Mouse (Mus musculus) limb, embryonic 11.5 days (tissue): ENCODE data around the gene Tep1. TPM values are rescaled to one million over a fixed set of nuclear protein-coding genes. Genes with fewer than 3 reads are reported as not detected.
"Not testable (repeated sequence)": the region's sequence is repeated elsewhere in the genome, so short reads cannot be mapped to it uniquely, and the experiment has no call there.

ENCODE experiments used
- ATAC-seq: fragments of 200-750 bp; cut with Nextera tagmentation; 2 replicates; pipeline ENCODE4 v1.8.0; 2017; ENCODE audit warnings: low read depth; ENCODE audit not compliant: insufficient number of reproducible peaks, low FRiP score, low TSS enrichment
- DNase-seq: peaks from one replicate; pipeline ENCODE4 v3.0.0-alpha.2; 2015; ENCODE audit warnings: low spot score
- H3K27ac ChIP-seq: fragments of 300-500 bp; sonication (generic); replicated peaks from 2 replicates; pipeline ENCODE4 v1.5.1; 2014; ENCODE audit warnings: low read depth, mild to moderate bottlenecking, low read length
- H3K27me3 ChIP-seq: fragments of 300-500 bp; sonication (generic); 2 replicates; pipeline ENCODE4 v1.6.1; 2014; ENCODE audit warnings: mild to moderate bottlenecking, low read length, mixed read lengths; ENCODE audit not compliant: control insufficient read depth, insufficient read depth
- H3K36me3 ChIP-seq: fragments of 300-500 bp; sonication (generic); 2 replicates; pipeline ENCODE4 v1.6.1; 2014; ENCODE audit warnings: mild to moderate bottlenecking, low read length, moderate library complexity, mixed read lengths; ENCODE audit not compliant: control insufficient read depth, insufficient read depth
- H3K4me1 ChIP-seq: fragments of 300-500 bp; sonication (generic); 2 replicates; pipeline ENCODE4 v1.6.1; 2014; ENCODE audit warnings: low read length, mixed read lengths; ENCODE audit not compliant: control insufficient read depth, insufficient read depth
- H3K4me2 ChIP-seq: fragments of 300-500 bp; sonication (generic); 2 replicates; pipeline ENCODE4 v1.6.1; 2014; ENCODE audit warnings: low read depth, mild to moderate bottlenecking, moderate library complexity; ENCODE audit not compliant: severe bottlenecking
- H3K4me3 ChIP-seq: fragments of 300-500 bp; sonication (generic); 2 replicates; pipeline ENCODE4 v1.5.1; 2014; ENCODE audit warnings: low read depth, low read length
- H3K9ac ChIP-seq: fragments of 300-500 bp; sonication (generic); 2 replicates; pipeline ENCODE4 v1.6.1; 2014; ENCODE audit warnings: mild to moderate bottlenecking, low read length
- H3K9me3 ChIP-seq: fragments of 300-500 bp; sonication (generic); 2 replicates; pipeline ENCODE4 v1.6.1; 2016; ENCODE audit warnings: low read length; ENCODE audit not compliant: control insufficient read depth
- WGBS: fragments of 180-500 bp; shearing (Covaris S2); extraction: QIAGEN DNeasy Blood & Tissue Kit; methylation state at CpG from one replicate; pipeline ENCODE4 v1.1.7; 2014; 5-methylcytosine and 5-hydroxymethylcytosine counted together
- polyA plus RNA-seq: library from polyadenylated mRNA; unstranded; fragments of >200 nt; fragmentation: Nextera tagmentation; extraction: Ambion mirVana; gene quantifications from 2 replicates; pipeline ENCODE4 v1.2.1, GENCODE M21; 2014

Gene Tep1
- 5.2 and 6.2 TPM in 2 replicates for polyA plus RNA-seq

- ATAC-seq (peak; percentile 86), DNase-seq (peak; percentile 81)
- Histone ChIP-seq H3K4me1 (no peaks in the 10 kb centered on the region), H3K4me3 (peak within 1 kb of the TSS; percentile 46), H3K9ac (peak within 1 kb of the TSS; percentile 64), H3K27me3 (no peaks in the 10 kb centered on the region), H3K27ac (0 out of 2 replicates have a peak within 1 kb of the TSS, but pooled peaks have one; percentile 21), H3K36me3 (no peaks in the 10 kb centered on the region), H3K9me3 (no peaks in the 10 kb centered on the region), H3K4me2 (peak within 1 kb of the TSS; percentile 59)
- WGBS, result 7% methylated on average over 32 of the region's 32 CpGs
Observed at GRCm38 (mm10) chr14:50869889-50870804, at the start of gene Tep1. Gene Tep1, minus strand, starts transcription at chr14:50870560.

DNA sequence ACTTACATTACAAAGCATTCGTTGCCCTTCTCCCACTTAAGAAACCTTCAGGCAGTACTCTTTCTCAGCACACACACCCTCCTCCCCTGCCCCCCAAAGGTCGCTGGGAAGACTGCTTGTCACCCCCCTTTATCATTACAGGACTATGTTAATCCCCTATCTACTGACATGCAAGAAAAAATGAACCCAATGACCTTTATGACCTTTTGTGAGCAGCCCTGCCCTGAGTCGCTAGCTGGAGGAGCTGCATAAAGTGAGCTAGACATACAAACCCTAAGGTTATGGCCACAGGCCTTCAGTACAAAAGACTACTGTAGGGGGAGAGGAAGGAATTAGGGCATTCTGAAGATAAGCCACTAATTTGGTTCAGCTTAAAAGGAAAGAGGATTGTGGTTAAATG lies 41.0 kb upstream of the Tep1 start:
- no peaks in the 10 kb centered on the region for H3K4me1 ChIP-seq
- H3K27me3 ChIP-seq, result no peaks in the 10 kb centered on the region
- ATAC-seq, result no peak
- no peak overlapping the region for H3K9ac ChIP-seq
- no peak overlapping the region for H3K4me3 ChIP-seq
- H3K36me3 ChIP-seq, result peaks cover 6% of the 10 kb centered on the region; the same call in 1 of the 2 replicates
- no peak for DNase-seq
- no peak overlapping the region for H3K4me2 ChIP-seq
- H3K9me3 ChIP-seq, result no peaks in the 10 kb centered on the region
- H3K27ac ChIP-seq, result no peak overlapping the region
- 62% methylated on average over 3 of the region's 3 CpGs for WGBS

DNA sequence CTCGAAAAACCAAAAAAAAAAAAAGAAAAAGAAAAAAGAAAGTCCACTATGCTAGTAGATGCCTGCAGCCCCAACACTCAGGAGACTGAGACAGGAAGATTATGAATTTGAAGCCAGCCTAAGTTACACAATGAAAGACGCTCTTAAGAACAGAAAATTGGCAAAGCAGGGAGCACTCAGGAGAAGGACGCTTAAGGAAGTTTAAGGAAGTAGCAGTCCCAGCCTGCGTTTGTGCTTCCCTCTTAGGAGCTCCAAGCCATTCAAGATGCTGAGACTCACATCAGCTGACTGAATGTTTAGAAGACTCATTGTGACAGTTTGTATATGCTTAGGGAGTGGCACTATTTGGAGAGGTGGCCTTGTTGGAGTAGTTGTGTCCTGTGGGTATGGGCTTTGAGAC lies 37.8 kb upstream of the Tep1 start:
- WGBS, result 68% methylated on average over 4 of the region's 4 CpGs

DNA sequence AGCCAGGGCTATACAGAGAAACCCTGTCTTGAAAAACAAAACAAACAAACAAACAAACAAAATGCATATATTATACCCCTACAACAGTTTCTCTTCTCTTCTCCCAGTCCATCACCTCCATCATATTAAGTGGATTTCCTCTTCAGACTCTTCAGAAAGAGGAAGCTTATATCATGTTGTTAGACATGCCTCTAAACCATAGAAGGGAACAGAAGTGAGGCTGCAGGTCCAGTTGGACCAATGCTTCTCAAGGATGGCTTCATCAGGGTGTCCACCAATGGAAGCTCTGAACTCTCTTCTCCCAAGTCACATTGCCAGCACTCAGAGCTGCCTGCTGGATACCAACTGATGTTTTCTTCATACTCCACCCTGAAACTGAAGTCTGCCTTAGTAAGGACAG lies 35.0 kb upstream of the Tep1 start:
- not testable (repeated sequence) for H3K27ac ChIP-seq, ATAC-seq, H3K4me3 ChIP-seq, H3K9me3 ChIP-seq, H3K9ac ChIP-seq, DNase-seq, H3K27me3 ChIP-seq, H3K4me1 ChIP-seq, H3K36me3 ChIP-seq, H3K4me2 ChIP-seq

More for the DNA sequence above, 37.8 kb upstream of the Tep1 start:
- H3K27ac ChIP-seq, result no peak overlapping the region
- H3K4me2 ChIP-seq, result no peak overlapping the region
- no peak overlapping the region for H3K4me3 ChIP-seq
- H3K9ac ChIP-seq, result no peak overlapping the region
- ATAC-seq (no peak), DNase-seq (no peak)
- no peaks in the 10 kb centered on the region for H3K9me3 ChIP-seq
- H3K27me3 ChIP-seq, result no peaks in the 10 kb centered on the region
- H3K4me1 ChIP-seq, result no peaks in the 10 kb centered on the region; the same call in 1 of the 2 replicates
- H3K36me3 ChIP-seq, result no peaks in the 10 kb centered on the region; the same call in 1 of the 2 replicates

DNA sequence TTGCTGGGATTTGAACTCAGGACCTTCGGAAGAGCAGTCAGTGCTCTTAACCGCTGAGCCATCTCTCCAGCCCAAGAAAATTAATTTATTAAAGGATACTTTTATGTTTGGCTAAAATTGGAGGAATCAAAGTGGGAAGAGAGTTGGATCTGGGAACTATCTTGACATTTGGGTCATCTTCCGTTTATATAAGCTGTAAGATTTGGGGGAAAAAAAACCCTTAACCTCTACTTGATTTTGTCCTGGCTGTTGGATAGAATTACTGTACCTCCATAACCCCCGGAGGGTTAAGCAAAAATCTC lies 34.4 kb upstream of the Tep1 start:
- H3K36me3 ChIP-seq, result no peaks in the 10 kb centered on the region
- 80% methylated on average over 4 of the region's 4 CpGs for WGBS
- ATAC-seq (no peak), DNase-seq (no peak)
- no peaks in the 10 kb centered on the region for H3K9me3 ChIP-seq
- no peak overlapping the region for H3K4me2 ChIP-seq
- no peak overlapping the region for H3K9ac ChIP-seq
- H3K27ac ChIP-seq, result no peak overlapping the region
- H3K4me1 ChIP-seq, result no peaks in the 10 kb centered on the region; the same call in 1 of the 2 replicates
- H3K27me3 ChIP-seq, result no peaks in the 10 kb centered on the region
- no peak overlapping the region for H3K4me3 ChIP-seq

- peak; percentile 81 for ATAC-seq
- H3K9me3 ChIP-seq, result no peaks in the 10 kb centered on the region
- no peaks in the 10 kb centered on the region for H3K36me3 ChIP-seq
- H3K4me1 ChIP-seq, result no peaks in the 10 kb centered on the region; the same call in 1 of the 2 replicates
- H3K4me3 ChIP-seq, result peak overlapping the region; percentile 32
- H3K27me3 ChIP-seq, result no peaks in the 10 kb centered on the region
- peak; percentile 65 for DNase-seq
- peak overlapping the region; percentile 68 for H3K4me2 ChIP-seq
- WGBS, result 4% methylated on average over 26 of the region's 26 CpGs
- 0 out of 2 replicates have a peak overlapping the region, but pooled peaks have one; percentile 8 for H3K27ac ChIP-seq
- H3K9ac ChIP-seq, result peak overlapping the region; percentile 58
Observed at GRCm38 (mm10) chr14:50903973-50904827, 33.8 kb upstream of the Tep1 start.

- ATAC-seq, DNase-seq, H3K4me3 ChIP-seq, H3K27ac ChIP-seq, H3K9ac ChIP-seq, H3K4me2 ChIP-seq, H3K4me1 ChIP-seq, H3K9me3 ChIP-seq, H3K36me3 ChIP-seq: not testable (repeated sequence)
- 93% methylated on average over 2 of the region's 2 CpGs for WGBS
- H3K27me3 ChIP-seq, result peaks cover 11% of the 10 kb centered on the region; the same call in 1 of the 2 replicates
Observed at GRCm38 (mm10) chr14:50897992-50898391, 27.6 kb upstream of the Tep1 start.

- H3K4me3 ChIP-seq, result peak within 1 kb of the TSS; percentile 27
- no peak for DNase-seq
- H3K27me3 ChIP-seq, result peaks cover 11% of the 10 kb centered on the region; the same call in 1 of the 2 replicates
- 32% methylated on average over 7 of the region's 7 CpGs for WGBS
- H3K9me3 ChIP-seq, result no peaks in the 10 kb centered on the region
- no peaks in the 10 kb centered on the region for H3K36me3 ChIP-seq
- H3K27ac ChIP-seq, result no peak within 1 kb of the TSS
- no peak for ATAC-seq
- peak within 1 kb of the TSS; percentile 41 for H3K9ac ChIP-seq
- peak within 1 kb of the TSS; percentile 51 for H3K4me2 ChIP-seq
- peaks cover 3% of the 10 kb centered on the region; the same call in 1 of the 2 replicates for H3K4me1 ChIP-seq
Observed at GRCm38 (mm10) chr14:50897374-50897765, 27.0 kb upstream of the Tep1 start, which contains the start of gene Klhl33. Gene Klhl33, minus strand, starts transcription at chr14:50897507.
